Comparison of ENCODE assay signal across 8 mouse cellular contexts in genomic region chr13:42822545-42822944, GRCm38 (mm10).
A peak's percentile ranks its signal among the peaks of the same experiment; 100 is the strongest.
DNase-seq lines count a peak whose midpoint lies in the region; ATAC-seq and TF ChIP-seq lines count a peak whose summit lies in the region.

No protein-coding gene starts in this region.

- peak; percentile 40 for DNase-seq in WW6 (ENCODE audit: low read depth, low spot score)
- DNase-seq in cerebellum, adult 9-10 months: peak; percentile 78
- peak; percentile 87 to 90 for DNase-seq in frontal cortex, postnatal 25 days (ENCODE audit: low spot score in 2 of 2)
- DNase-seq in left cerebral cortex, adult 2 months (ENCODE audit: extremely low spot score in 1 of 2, low spot score in 2 of 2): peak; percentile 83 to 91
- DNase-seq in right cerebral cortex, postnatal 4 days: peak; percentile 98
- peak; percentile 43 for DNase-seq in yolk sac, embryonic 10.5 days (ENCODE audit: low spot score)

- 22% methylated on average over 10 of the region's 10 CpGs for WGBS in hindbrain, embryonic 16.5 days
- 30% methylated on average over 10 of the region's 10 CpGs for WGBS in midbrain, embryonic 12.5 days

- TF ChIP-seq CTCF in left cerebral cortex, adult 2 months (IDR thresholded peaks at IDR 0.05): peak; percentile 97

- H3K9ac ChIP-seq in hindbrain, embryonic 16.5 days (ENCODE audit: low read depth, low read length): no peak overlapping the region
- no peak overlapping the region for H3K9ac ChIP-seq in midbrain, embryonic 12.5 days (replicated peaks)

- peak; percentile 68 for ATAC-seq in hindbrain, embryonic 16.5 days
- peak; percentile 34; the same call in 1 of the 2 replicates for ATAC-seq in midbrain, embryonic 12.5 days (ENCODE audit: low FRiP score, low read depth)

- peaks cover 2% of the 10 kb centered on the region; the same call in 1 of the 2 replicates for H3K4me1 ChIP-seq in hindbrain, embryonic 16.5 days (ENCODE audit: control insufficient read depth, insufficient read depth, low read depth, low read length)
- H3K4me1 ChIP-seq in midbrain, embryonic 12.5 days: peaks cover 10% of the 10 kb centered on the region; the same call in 1 of the 2 replicates

- no peak overlapping the region for H3K4me2 ChIP-seq in hindbrain, embryonic 16.5 days (ENCODE audit: low read length)
- H3K4me2 ChIP-seq in midbrain, embryonic 12.5 days (replicated peaks): no peak overlapping the region

- no peak overlapping the region for H3K4me3 ChIP-seq in hindbrain, embryonic 16.5 days (ENCODE audit: low read length)
- H3K4me3 ChIP-seq in left cerebral cortex, adult 2 months: no peak overlapping the region
- no peak overlapping the region for H3K4me3 ChIP-seq in midbrain, embryonic 12.5 days

- H3K36me3 ChIP-seq in hindbrain, embryonic 16.5 days (ENCODE audit: control insufficient read depth, insufficient read depth, low read length): no peaks in the 10 kb centered on the region
- H3K36me3 ChIP-seq in midbrain, embryonic 12.5 days: no peaks in the 10 kb centered on the region

- no peak overlapping the region for H3K27ac ChIP-seq in hindbrain, embryonic 16.5 days (ENCODE audit: low read depth, low read length)
- H3K27ac ChIP-seq in left cerebral cortex, adult 2 months: peak overlapping the region; percentile 83; the same call in 1 of the 2 replicates
- H3K27ac ChIP-seq in midbrain, embryonic 12.5 days (replicated peaks): no peak overlapping the region

- no peaks in the 10 kb centered on the region for H3K27me3 ChIP-seq in hindbrain, embryonic 16.5 days (replicated peaks; ENCODE audit: control insufficient read depth, insufficient read depth, low read length)
- no peaks in the 10 kb centered on the region; the same call in 1 of the 2 replicates for H3K27me3 ChIP-seq in midbrain, embryonic 12.5 days

- no peaks in the 10 kb centered on the region for H3K9me3 ChIP-seq in hindbrain, embryonic 16.5 days (ENCODE audit: control insufficient read depth, low read length)
- peaks cover 3% of the 10 kb centered on the region; the same call in 1 of the 2 replicates for H3K9me3 ChIP-seq in midbrain, embryonic 12.5 days

- intact Hi-C loops in left cerebral cortex, adult 2 months (cut with DNase I): loop anchor here (1.0 to 5.0 kb wide), 3 partner anchors 140 to 248 kb away; partner anchors contain the start of gene Phactr1

Comparison
In these comparisons a context has a peak if more than half of its experiments do, and no peak if none do; other contexts are left out.
1. DNase-seq: peak in every context shown above with its lines; median percentile 98 in right cerebral cortex, postnatal 4 days; 88 in frontal cortex, postnatal 25 days; 87 in left cerebral cortex, adult 2 months; 78 in cerebellum, adult 9-10 months; 43 in yolk sac, embryonic 10.5 days; 40 in WW6.